Mouse (Mus musculus): Measurements from ENCODE around the gene Kansl1. TPM values are rescaled to one million over a fixed set of nuclear protein-coding genes. Genes with fewer than 3 reads are reported as not detected.

Gene Kansl1
- polyA plus RNA-seq, 1 experiment, result not detected

DNA sequence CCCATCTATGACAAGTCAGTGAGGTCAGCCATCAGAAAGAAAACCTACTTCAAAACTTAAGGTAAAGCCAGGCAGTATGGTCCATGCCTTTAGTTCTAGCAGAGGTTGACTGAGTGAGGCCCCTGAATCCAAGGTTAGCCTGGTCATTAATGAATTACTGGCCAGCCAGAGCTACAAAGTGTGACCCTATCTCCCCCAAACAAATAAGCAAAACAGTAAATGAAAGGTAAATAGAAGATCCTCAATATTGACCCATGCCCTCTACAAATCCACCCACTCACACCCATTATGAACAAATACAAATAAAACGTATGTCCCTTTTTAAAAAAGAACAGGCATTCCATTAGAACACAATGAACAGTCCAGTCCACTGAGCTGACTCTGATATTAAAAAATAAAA lies 76.5 kb downstream of the Kansl1 start:
- 78% methylated on average over 1 of the region's 1 CpGs for WGBS

GRCm38 (mm10) chr11:104387284-104387683 lies 81.4 kb downstream of the Kansl1 start:
- no peaks in the 10 kb centered on the region for H3K4me1 ChIP-seq (ENCODE audit: control insufficient read depth, insufficient read depth, low read length)
- WGBS, result 86% methylated on average over 1 of the region's 1 CpGs
- TF ChIP-seq CTCF (IDR thresholded peaks at IDR 0.05; ENCODE audit: insufficient read depth, low read depth, low read length) (no peak), POLR2A (IDR thresholded peaks at IDR 0.05; ENCODE audit: insufficient read depth, low read depth, low read length) (no peak)
- no peak overlapping the region for H3K27ac ChIP-seq (ENCODE audit: insufficient read depth, low read depth, low read length)
- H3K4me3 ChIP-seq (ENCODE audit: insufficient read depth, low read depth, low read length), result no peak overlapping the region

More for the DNA sequence above, 76.5 kb downstream of the Kansl1 start:
- Histone ChIP-seq H3K4me3 (ENCODE audit: insufficient read depth, low read depth, low read length) (no peak overlapping the region), H3K4me1 (ENCODE audit: control insufficient read depth, insufficient read depth, low read length) (no peaks in the 10 kb centered on the region), H3K27ac (ENCODE audit: insufficient read depth, low read depth, low read length) (no peak overlapping the region)
- no peak for TF ChIP-seq POLR2A (IDR thresholded peaks at IDR 0.05; ENCODE audit: insufficient read depth, low read depth, low read length)
- TF ChIP-seq CTCF (IDR thresholded peaks at IDR 0.05; ENCODE audit: insufficient read depth, low read depth, low read length), result no peak

- Histone ChIP-seq H3K27ac (ENCODE audit: insufficient read depth, low read depth, low read length) (no peak overlapping the region), H3K4me1 (ENCODE audit: control insufficient read depth, insufficient read depth, low read length) (no peaks in the 10 kb centered on the region), H3K4me3 (ENCODE audit: insufficient read depth, low read depth, low read length) (no peak overlapping the region)
- TF ChIP-seq CTCF (IDR thresholded peaks at IDR 0.05; ENCODE audit: insufficient read depth, low read depth, low read length) (no peak), POLR2A (IDR thresholded peaks at IDR 0.05; ENCODE audit: insufficient read depth, low read depth, low read length) (no peak)
- WGBS, result 95% methylated on average over 1 of the region's 1 CpGs
Measured at GRCm38 (mm10) chr11:104386595-104386994, 82.1 kb downstream of the Kansl1 start.

GRCm38 (mm10) chr11:104383167-104383810 lies 85.4 kb downstream of the Kansl1 start:
- no peak overlapping the region for H3K4me3 ChIP-seq (ENCODE audit: insufficient read depth, low read depth, low read length)
- no peak for TF ChIP-seq POLR2A (IDR thresholded peaks at IDR 0.05; ENCODE audit: insufficient read depth, low read depth, low read length)
- TF ChIP-seq CTCF (IDR thresholded peaks at IDR 0.05; ENCODE audit: insufficient read depth, low read depth, low read length), result no peak
- H3K27ac ChIP-seq (ENCODE audit: insufficient read depth, low read depth, low read length), result no peak overlapping the region
- no peaks in the 10 kb centered on the region for H3K4me1 ChIP-seq (ENCODE audit: control insufficient read depth, insufficient read depth, low read length)
- 75% methylated on average over 2 of the region's 2 CpGs for WGBS

GRCm38 (mm10) chr11:104381887-104382286 lies 86.8 kb downstream of the Kansl1 start:
- TF ChIP-seq POLR2A (IDR thresholded peaks at IDR 0.05; ENCODE audit: insufficient read depth, low read depth, low read length) (no peak), CTCF (IDR thresholded peaks at IDR 0.05; ENCODE audit: insufficient read depth, low read depth, low read length) (no peak)
- Histone ChIP-seq H3K4me3 (ENCODE audit: insufficient read depth, low read depth, low read length) (no peak overlapping the region), H3K27ac (ENCODE audit: insufficient read depth, low read depth, low read length) (no peak overlapping the region), H3K4me1 (ENCODE audit: control insufficient read depth, insufficient read depth, low read length) (no peaks in the 10 kb centered on the region)
- WGBS, result 79% methylated on average over 4 of the region's 4 CpGs

DNA sequence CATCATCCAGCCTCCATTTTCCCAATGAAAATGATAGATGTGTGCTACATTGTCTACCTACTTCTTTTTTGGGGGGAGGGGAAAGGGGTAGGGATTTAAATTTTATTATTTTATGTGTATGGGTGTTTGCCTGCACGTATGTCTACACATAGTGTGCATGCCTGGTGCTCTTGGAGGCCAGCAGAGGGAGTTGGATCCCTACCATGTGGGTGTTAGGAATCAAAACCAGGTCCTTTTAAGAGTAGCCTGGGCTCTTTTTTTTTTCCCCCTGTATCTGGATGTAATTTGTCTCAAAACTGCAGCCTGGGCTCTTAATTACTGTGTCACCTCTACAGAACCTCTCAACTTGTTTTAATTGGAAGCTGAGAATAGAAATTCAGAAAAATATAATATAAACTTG lies 89.0 kb downstream of the Kansl1 start:
- no peak for TF ChIP-seq POLR2A (IDR thresholded peaks at IDR 0.05; ENCODE audit: insufficient read depth, low read depth, low read length)
- TF ChIP-seq CTCF (IDR thresholded peaks at IDR 0.05; ENCODE audit: insufficient read depth, low read depth, low read length), result no peak
- no peaks in the 10 kb centered on the region for H3K4me1 ChIP-seq (ENCODE audit: control insufficient read depth, insufficient read depth, low read length)
- 73% methylated on average over 1 of the region's 1 CpGs for WGBS
- H3K4me3 ChIP-seq (ENCODE audit: insufficient read depth, low read depth, low read length), result no peak overlapping the region
- no peak overlapping the region for H3K27ac ChIP-seq (ENCODE audit: insufficient read depth, low read depth, low read length)

GRCm38 (mm10) chr11:104376291-104376690 lies 92.4 kb downstream of the Kansl1 start:
- no peak overlapping the region for H3K4me3 ChIP-seq (ENCODE audit: insufficient read depth, low read depth, low read length)
- TF ChIP-seq CTCF (IDR thresholded peaks at IDR 0.05; ENCODE audit: insufficient read depth, low read depth, low read length) (no peak), POLR2A (IDR thresholded peaks at IDR 0.05; ENCODE audit: insufficient read depth, low read depth, low read length) (no peak)
- H3K4me1 ChIP-seq (ENCODE audit: control insufficient read depth, insufficient read depth, low read length), result no peaks in the 10 kb centered on the region
- no peak overlapping the region for H3K27ac ChIP-seq (ENCODE audit: insufficient read depth, low read depth, low read length)
- 57% methylated on average over 3 of the region's 3 CpGs for WGBS

- no peak for TF ChIP-seq POLR2A (IDR thresholded peaks at IDR 0.05; ENCODE audit: insufficient read depth, low read depth, low read length)
- Histone ChIP-seq H3K27ac (ENCODE audit: insufficient read depth, low read depth, low read length) (no peak overlapping the region), H3K4me1 (ENCODE audit: control insufficient read depth, insufficient read depth, low read length) (no peaks in the 10 kb centered on the region), H3K4me3 (ENCODE audit: insufficient read depth, low read depth, low read length) (no peak overlapping the region)
- 76% methylated on average over 5 of the region's 5 CpGs for WGBS
Measured at GRCm38 (mm10) chr11:104367486-104368190, 101.0 kb downstream of the Kansl1 start.

- no peak for TF ChIP-seq POLR2A (IDR thresholded peaks at IDR 0.05; ENCODE audit: insufficient read depth, low read depth, low read length)
- no peak for TF ChIP-seq CTCF (IDR thresholded peaks at IDR 0.05; ENCODE audit: insufficient read depth, low read depth, low read length)
- H3K4me3 ChIP-seq (ENCODE audit: insufficient read depth, low read depth, low read length), result no peak overlapping the region
- 89% methylated on average over 2 of the region's 2 CpGs for WGBS
- no peak overlapping the region for H3K27ac ChIP-seq (ENCODE audit: insufficient read depth, low read depth, low read length)
- H3K4me1 ChIP-seq (ENCODE audit: control insufficient read depth, insufficient read depth, low read length), result no peaks in the 10 kb centered on the region
Measured at GRCm38 (mm10) chr11:104363823-104364600, 104.6 kb downstream of the Kansl1 start.
